Mouse (Mus musculus) left cerebral cortex, postnatal 36 days (tissue): ENCODE measurements at regions not wholly inside any gene's neighbourhood (a gene's known extent, or its start where the extent isn't known, plus 50 kb on each side); places are given as distances from the start of the nearest gene placed in this dataset.
A peak's percentile ranks its signal among the peaks of the same experiment; 100 is the strongest.
"Not testable (repeated sequence)": the region's sequence is repeated elsewhere in the genome, so short reads cannot be mapped to it uniquely, and the experiment has no call there.

Experiments used
- DNase-seq, 2 experiments: peaks; one replicate each; pipeline ENCODE4 v3.0.0; 2021 to 2022; ENCODE audit warnings: low spot score in 2 of 2, mixed read lengths in 1 of 2
- intact Hi-C: fragments of 180-260 bp; cut with DNase I; formaldehyde crosslinking; loops from one replicate; pipeline ENCODE4 v1.15.1; 2025

DNA sequence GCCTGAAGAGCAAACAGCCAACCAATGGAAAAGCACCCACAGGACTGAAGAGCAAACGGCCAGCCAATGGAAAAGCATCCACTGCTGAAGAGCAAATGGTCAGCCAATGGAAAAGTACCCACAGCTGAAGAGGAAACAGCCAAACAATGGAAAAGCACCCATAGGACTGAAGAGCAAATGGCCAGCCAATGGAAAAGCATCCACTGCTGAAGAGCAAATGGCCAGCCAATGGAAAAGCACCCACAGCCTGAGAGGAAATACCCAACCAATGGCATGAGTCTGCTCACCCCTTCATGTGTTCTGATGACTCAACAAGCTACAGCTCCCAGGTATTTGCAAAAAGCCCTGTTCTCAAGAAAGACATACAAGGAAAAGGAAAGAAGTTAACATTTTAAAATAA is 101.4 kb upstream of the Dazl start:
- intact Hi-C loops = no loop called here
- no peak for DNase-seq

- no peak for DNase-seq
- intact Hi-C loops = no loop called here
Observed at GRCm38 (mm10) chr17:50395669-50396068, 102.2 kb upstream of the Dazl start.

- no peak for DNase-seq
- intact Hi-C loops = no loop called here
Observed at GRCm38 (mm10) chr17:50397324-50397723, 103.9 kb upstream of the Dazl start.

GRCm38 (mm10) chr17:50407249-50407990 is 101.8 kb upstream of the Plcl2 start:
- intact Hi-C loops = loop anchor here (1.0 to 5.0 kb wide), 4 partner anchors 15 to 355 kb away; partner anchors contain the start of gene Plcl2

GRCm38 (mm10) chr17:50408581-50408980 is 100.6 kb upstream of the Plcl2 start:
- intact Hi-C loops = loop anchor here (5.0 kb wide), 3 partner anchors 99 to 354 kb away; partner anchors contain the start of gene Plcl2
- peak; percentile 72 to 84 for DNase-seq

More at GRCm38 (mm10) chr17:50407249-50407990, 101.8 kb upstream of the Plcl2 start:
- DNase-seq = peak; percentile 80 to 82

GRCm38 (mm10) chr17:50409271-50409670 is 99.9 kb upstream of the Plcl2 start:
- DNase-seq = no peak
- intact Hi-C loops = loop anchor here (5.0 kb wide), 3 partner anchors 98 to 353 kb away; partner anchors contain the start of gene Plcl2

DNA sequence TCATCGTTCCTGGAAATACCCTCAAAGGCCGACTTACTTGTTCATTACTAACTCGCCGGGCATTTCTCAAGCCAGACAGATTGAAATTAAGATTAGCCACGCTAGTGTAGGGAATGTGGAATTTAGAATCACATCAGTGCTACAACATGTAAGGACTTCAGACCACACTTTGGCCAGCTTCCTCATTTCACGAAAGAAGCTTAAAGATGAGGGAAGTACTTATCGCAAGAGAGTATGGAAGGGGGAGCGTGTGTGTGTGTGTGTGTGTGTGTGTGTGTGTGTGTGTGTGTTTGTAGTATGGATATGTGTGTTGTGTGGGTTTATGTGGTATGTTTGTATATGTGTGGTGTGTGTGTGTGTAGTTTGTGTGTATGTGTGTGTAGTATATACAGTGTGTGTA is 99.3 kb upstream of the Plcl2 start:
- intact Hi-C loops = loop anchor here (5.0 kb wide), 4 partner anchors 97 to 352 kb away; partner anchors contain the start of genes Dazl and Plcl2
- DNase-seq = no peak

DNA sequence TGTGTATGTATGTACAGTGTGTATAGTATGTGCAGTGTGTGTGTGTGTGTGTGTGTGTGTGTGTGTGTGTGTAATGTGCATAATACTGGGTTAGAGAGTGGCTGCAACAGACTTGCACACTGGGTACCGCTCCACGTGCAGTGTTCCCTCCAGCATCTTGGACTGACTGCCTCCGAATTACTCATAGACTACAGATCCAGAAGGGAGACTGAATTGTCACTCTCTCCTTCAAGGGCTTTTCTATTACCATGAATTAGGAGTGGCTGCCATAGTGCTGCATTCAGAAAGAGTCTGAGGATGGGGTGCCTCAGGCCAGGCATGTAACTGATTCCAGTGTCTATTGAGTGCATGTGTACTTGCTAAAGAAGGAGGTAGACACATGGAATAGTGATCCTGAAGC is 98.9 kb upstream of the Plcl2 start:
- no peak for DNase-seq
- intact Hi-C loops = loop anchor here (5.0 kb wide), 1 partner anchor 118 kb away; the partner anchor contains the start of gene Dazl

DNA sequence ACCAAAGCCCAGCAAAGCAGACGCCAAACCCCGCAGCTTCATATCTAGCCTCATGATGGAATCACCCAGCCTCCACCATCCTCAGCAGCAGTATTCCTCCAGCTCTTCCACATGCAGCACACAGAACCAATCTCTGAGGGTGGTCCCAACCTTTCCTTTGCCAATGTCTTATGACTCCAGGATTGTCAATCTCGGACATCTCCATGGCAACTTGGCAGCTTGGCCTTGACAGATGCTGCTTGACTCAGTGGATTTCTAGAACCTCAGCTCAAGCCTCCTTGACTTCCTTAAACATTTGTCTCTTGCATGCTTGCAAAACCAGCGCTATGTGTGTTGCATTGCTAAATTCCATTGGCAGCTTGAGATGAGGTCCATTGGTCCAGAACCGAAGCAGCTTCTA is 96.8 kb upstream of the Plcl2 start:
- no peak for DNase-seq
- intact Hi-C loops = loop anchor here (5.0 kb wide), 1 partner anchor 120 kb away; the partner anchor contains the start of gene Dazl

DNA sequence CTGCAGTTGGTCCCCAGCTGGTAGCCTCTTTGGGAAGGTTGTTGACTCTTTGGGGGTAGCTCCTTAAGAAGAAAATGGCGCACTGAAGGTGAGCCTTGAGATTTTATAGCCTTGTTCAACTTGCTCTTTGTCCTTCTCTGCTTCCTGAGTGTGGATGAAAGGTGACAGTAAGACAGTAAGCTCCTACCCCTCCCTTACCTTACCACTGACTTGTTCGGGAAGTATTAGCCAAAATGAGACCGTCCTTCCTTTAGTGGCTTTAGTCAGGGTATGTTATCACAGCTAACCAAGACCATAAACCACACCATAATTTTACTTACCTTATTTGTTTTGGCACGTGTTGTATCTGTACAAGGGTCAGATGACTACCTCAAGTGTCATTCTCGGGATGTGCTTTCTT is 95.3 kb upstream of the Plcl2 start:
- no peak for DNase-seq
- intact Hi-C loops = loop anchor here (2.0 to 5.0 kb wide), 2 partner anchors 43 to 122 kb away; partner anchors contain the start of gene Dazl

DNA sequence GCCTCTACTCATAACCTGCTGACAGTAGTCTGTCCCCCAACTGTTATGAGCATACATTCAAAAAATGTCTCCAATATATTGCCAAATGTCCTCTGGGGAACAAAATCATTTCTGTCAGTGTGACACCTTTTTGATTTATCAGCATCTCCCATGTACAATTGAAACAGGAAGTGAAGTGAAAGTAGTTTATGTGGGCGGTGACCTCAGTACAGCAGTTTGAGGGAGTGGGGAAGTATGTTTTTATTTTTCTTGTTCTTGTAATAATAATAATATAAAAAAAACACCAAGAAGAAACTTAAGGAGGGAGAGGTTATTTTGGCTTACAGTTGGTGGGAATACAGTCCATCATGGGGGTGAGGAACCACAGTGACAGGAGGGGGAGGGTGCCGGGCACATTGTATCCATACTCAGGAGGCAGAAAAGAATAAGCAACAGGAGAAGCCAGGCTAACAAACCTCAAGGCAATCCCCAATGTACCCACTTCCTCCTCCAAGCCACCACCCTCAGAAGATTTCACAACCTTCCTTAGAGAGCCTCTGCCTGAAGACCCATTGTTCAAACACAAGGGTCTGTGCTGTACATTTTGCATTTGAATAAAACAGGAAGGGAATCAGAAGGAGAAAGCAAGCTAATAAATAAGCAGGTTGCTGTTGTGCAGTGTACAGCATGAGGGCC is 93.7 kb upstream of the Plcl2 start:
- no peak for DNase-seq
- intact Hi-C loops = loop anchor here (2.0 kb wide), 1 partner anchor 41 kb away; no protein-coding TSS in a partner anchor

DNA sequence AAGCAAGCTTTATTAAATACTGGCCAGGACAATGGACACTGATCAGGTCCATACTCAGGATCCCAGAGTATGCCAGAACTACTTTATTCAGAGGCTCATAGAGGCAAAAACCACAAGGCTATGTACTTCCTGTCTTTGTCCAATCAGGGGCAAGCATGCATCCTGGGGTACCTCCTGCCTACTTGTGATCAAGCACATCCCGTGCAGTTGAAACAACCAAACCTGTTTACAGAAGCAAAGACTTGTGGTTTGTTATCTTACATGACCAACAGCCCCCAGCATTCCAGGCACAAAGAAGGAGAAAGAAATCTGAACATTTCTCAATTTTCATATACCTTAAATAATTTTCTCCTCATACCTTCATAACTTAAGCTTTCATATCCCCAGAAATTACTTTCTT is 93.1 kb upstream of the Plcl2 start:
- no peak for DNase-seq
- intact Hi-C loops = no loop called here

- intact Hi-C loops = no loop called here
- DNase-seq = no peak
Observed at GRCm38 (mm10) chr17:50416538-50417113, 92.6 kb upstream of the Plcl2 start.

DNA sequence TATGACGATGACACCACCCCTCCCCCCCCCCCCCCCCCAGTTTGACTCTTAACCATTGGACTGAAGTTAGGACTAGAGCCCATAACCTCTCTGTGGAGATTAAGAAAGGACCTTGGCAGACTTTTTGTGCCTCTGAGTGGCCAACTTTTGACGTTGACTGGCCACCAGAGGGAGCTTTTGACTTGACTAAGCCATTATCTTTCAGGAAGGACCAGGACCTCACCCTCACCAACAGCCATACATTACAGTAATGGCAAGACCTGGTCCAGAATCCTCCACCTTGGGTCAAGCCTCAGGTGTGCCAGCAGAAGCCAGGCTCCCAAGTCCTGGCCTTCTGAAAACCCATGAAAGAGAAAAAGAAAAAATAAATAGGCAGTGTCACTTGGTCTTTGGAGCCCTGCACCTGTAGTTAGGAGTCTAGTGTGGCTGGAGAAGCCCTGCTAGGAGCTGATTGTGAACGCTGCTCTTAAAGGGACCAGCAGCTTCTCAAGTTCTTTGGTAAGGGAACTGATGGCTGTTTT is 90.3 kb upstream of the Plcl2 start:
- intact Hi-C loops = loop anchor here (2.0 kb wide), 1 partner anchor 376 kb away; no protein-coding TSS in a partner anchor
- no peak for DNase-seq

- DNase-seq = not testable (repeated sequence)
- intact Hi-C loops = loop anchor here (2.0 kb wide), 1 partner anchor 375 kb away; no protein-coding TSS in a partner anchor
Observed at GRCm38 (mm10) chr17:50419551-50419950, 89.7 kb upstream of the Plcl2 start.

GRCm38 (mm10) chr17:50419966-50420365 is 89.2 kb upstream of the Plcl2 start:
- intact Hi-C loops = loop anchor here (2.0 kb wide), 1 partner anchor 375 kb away; no protein-coding TSS in a partner anchor
- DNase-seq = no peak

- intact Hi-C loops = no loop called here
- DNase-seq = no peak
Observed at GRCm38 (mm10) chr17:50420690-50421089, 88.5 kb upstream of the Plcl2 start.

- no peak for DNase-seq
- intact Hi-C loops = no loop called here
Observed at GRCm38 (mm10) chr17:50421476-50421875, 87.7 kb upstream of the Plcl2 start.

DNA sequence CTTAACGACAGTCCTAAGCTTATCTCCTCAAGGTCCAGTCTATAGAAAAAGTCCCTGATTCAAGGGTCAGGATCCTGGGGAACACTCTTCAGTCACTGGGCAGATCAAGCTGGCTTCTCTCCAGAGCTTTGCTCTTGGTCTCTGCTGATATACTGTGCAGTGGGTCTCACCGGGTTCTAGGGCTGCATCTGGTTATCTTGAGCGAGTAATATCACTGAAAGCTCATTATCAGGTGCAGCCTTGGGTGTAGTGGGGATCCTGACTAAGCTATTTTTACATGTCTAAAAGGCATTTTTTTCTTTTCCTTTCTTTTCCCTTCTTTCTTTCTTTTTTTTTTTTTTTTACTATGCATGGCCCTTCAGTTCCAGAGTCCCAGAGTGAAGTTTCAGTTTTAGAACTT is 84.1 kb upstream of the Plcl2 start:
- no peak for DNase-seq
- intact Hi-C loops = no loop called here

DNA sequence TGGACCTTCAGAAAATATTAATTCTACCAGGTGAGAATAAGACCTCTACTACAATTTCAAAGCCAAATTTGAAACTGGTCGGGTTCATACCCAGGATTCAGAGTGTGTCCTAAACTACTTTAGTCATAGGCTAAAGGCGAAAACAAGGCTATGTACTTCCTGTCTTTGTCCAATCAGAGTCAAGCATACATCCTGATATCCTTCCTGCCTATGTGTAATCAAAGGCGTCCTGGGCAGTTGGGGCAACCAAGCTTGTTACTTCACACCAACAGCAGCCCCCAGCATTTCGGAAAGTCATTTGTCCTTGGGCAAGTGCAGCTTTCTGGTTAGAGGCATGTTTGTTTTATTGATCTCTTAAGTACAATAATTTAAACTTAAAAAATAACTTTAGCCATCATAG is 83.7 kb upstream of the Plcl2 start:
- intact Hi-C loops = no loop called here
- DNase-seq = no peak
